7 mouse cellular contexts compared by ENCODE assay signal in genomic region chr9:110410908-110411887, GRCm38 (mm10). TPM values are rescaled to one million over a fixed set of nuclear protein-coding genes. Genes with fewer than 3 reads are reported as not detected.
DNase-seq lines count a peak whose midpoint lies in the region.

No protein-coding gene starts in this region.

- DNase-seq in CD4-positive, CD25-positive, alpha-beta regulatory T cell, adult 2 months (ENCODE audit: low read depth, low spot score), result peak; percentile 90
- peak; percentile 94 for DNase-seq in NIH3T3 (ENCODE audit: low read depth)
- peak; percentile 86 to 87 for DNase-seq in cerebellum, postnatal 10 days
- DNase-seq in gastrocnemius, postnatal 36 days, result peak; percentile 73 to 83
- peak; percentile 66 to 76 for DNase-seq in layer of hippocampus, adult 8-10 months (ENCODE audit: low spot score in 2 of 2)
- peak; percentile 96 for DNase-seq in lung, postnatal 36 days
- DNase-seq in skeletal muscle tissue, adult 2 months (ENCODE audit: low read depth, low spot score), result peak; percentile 73

- intact Hi-C loops in gastrocnemius, postnatal 36 days (cut with DNase I), result loop anchor here (5.0 to 10.0 kb wide), 2 partner anchors 221 to 454 kb away; no protein-coding TSS in a partner anchor

RNA-seq across cellular contexts. Expression of gene Ptpn23, which starts 3.2 kb away (rescaled TPM):
- total RNA-seq in gastrocnemius, postnatal 36 days (2021), result 1 to 10 TPM; 7.9 to 8.1 TPM
- total RNA-seq in layer of hippocampus, adult 8-10 months (2022), result 10 to 100 TPM; 46.2 to 62.8 (median 53.4) TPM

RNA-seq across cellular contexts. Expression of gene Ngp, which starts 8.3 kb away (rescaled TPM):
- total RNA-seq in gastrocnemius, postnatal 36 days (2021), result not detected
- under 1 TPM in 1 of 4 experiments, not detected in 3; 0.31 TPM for total RNA-seq in layer of hippocampus, adult 8-10 months (2022)

Comparison
In these comparisons a context has a peak if more than half of its experiments do, and no peak if none do; other contexts are left out.
1. Peak in every context shown above with its lines: DNase-seq.
2. RNA of gene Ptpn23, which starts 3.2 kb away (total RNA-seq): 46.2 to 62.8 TPM in layer of hippocampus, adult 8-10 months; 7.9 to 8.1 TPM in gastrocnemius, postnatal 36 days; every median in the first group is over 4 times any median in the second.